Mouse (Mus musculus): ENCODE measurements around the gene Tmem52. TPM values are rescaled to one million over a fixed set of nuclear protein-coding genes. Genes with fewer than 3 reads are reported as not detected.
"Not testable (repeated sequence)": the region's sequence is repeated elsewhere in the genome, so short reads cannot be mapped to it uniquely, and the experiment has no call there.

The Tmem52 gene
- polyA plus RNA-seq (2014; fragmentation: Nextera tagmentation; extraction: Ambion mirVana) = 0.40 TPM in 1 of 2 replicates, not detected in the other

DNA sequence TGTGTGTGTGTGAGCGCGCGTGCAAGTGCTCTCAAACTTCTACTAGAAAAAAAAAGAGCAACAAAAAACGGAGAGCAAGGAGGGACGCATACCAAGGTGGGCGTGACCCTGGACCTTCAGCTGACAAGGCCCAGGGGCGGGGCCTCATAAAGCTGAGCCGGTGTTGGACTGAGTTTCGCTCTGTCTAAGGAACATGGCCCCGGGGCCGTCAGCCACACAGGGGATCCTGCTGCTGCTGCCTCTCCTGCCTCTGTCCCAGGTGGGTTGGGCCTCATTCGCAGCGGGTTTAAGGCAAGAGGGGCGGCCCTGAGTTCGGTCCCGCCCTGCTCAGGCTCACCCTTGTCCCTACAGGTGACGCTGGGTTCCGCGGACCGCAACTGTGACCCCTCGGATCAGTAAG, at the start of gene Tmem52:
Tmem52 (plus strand) TSS at position 163 of the 400 bp plus-strand sequence.
- no peak within 1 kb of the TSS for H3K9ac ChIP-seq (ENCODE audit: low read length)
- H3K9me3 ChIP-seq (replicated peaks; ENCODE audit: control insufficient read depth, low read length) = no peaks in the 10 kb centered on the region
- H3K36me3 ChIP-seq (ENCODE audit: control insufficient read depth, insufficient read depth, low read length) = no peaks in the 10 kb centered on the region
- H3K4me3 ChIP-seq (ENCODE audit: low read depth, low read length) = no peak within 1 kb of the TSS
- H3K4me1 ChIP-seq (ENCODE audit: control insufficient read depth, insufficient read depth, low read length) = peaks cover 7% of the 10 kb centered on the region
- H3K4me2 ChIP-seq (ENCODE audit: low read length) = peak within 1 kb of the TSS; percentile 24; the same call in 1 of the 2 replicates
- no peaks in the 10 kb centered on the region for H3K27me3 ChIP-seq (replicated peaks; ENCODE audit: control insufficient read depth, insufficient read depth, low read length)
- DNase-seq (ENCODE audit: low spot score) = peak; percentile 13
- ATAC-seq = no peak
- no peak within 1 kb of the TSS for H3K27ac ChIP-seq (ENCODE audit: low read depth, low read length)
- 6% methylated on average over 21 of the region's 21 CpGs for WGBS

DNA sequence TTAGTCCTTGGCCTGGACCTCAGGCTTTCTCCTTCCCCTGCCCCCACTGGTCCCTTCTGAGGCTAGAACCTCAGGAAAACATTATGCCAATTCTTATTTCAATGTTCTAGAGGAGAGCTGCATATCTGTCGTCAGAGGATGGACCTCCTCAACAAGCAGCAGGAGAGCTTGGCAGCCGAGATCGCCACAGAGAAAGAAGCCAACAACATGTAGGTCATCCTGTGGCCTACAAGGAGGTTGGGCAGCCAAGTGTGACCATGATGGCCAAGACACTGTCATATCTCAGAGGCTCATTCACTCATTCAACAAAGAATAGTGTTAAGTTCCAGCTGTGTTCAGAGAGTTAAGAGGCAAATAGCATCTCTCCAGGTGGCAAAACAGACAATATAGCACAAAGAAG, 48.8 kb upstream of the Tmem52 start:
- no peak overlapping the region for H3K4me3 ChIP-seq (ENCODE audit: low read depth, low read length)
- no peak overlapping the region for H3K9ac ChIP-seq (ENCODE audit: low read length)
- H3K4me2 ChIP-seq (ENCODE audit: low read length) = no peak overlapping the region
- H3K27me3 ChIP-seq (replicated peaks; ENCODE audit: control insufficient read depth, insufficient read depth, low read length) = no peaks in the 10 kb centered on the region
- 91% methylated on average over 3 of the region's 3 CpGs for WGBS
- H3K27ac ChIP-seq (ENCODE audit: low read depth, low read length) = no peak overlapping the region
- DNase-seq (ENCODE audit: low spot score) (no peak), ATAC-seq (no peak)
- H3K9me3 ChIP-seq (replicated peaks; ENCODE audit: control insufficient read depth, low read length) = no peaks in the 10 kb centered on the region
- no peaks in the 10 kb centered on the region for H3K4me1 ChIP-seq (ENCODE audit: control insufficient read depth, insufficient read depth, low read length)
- no peaks in the 10 kb centered on the region for H3K36me3 ChIP-seq (ENCODE audit: control insufficient read depth, insufficient read depth, low read length)

DNA sequence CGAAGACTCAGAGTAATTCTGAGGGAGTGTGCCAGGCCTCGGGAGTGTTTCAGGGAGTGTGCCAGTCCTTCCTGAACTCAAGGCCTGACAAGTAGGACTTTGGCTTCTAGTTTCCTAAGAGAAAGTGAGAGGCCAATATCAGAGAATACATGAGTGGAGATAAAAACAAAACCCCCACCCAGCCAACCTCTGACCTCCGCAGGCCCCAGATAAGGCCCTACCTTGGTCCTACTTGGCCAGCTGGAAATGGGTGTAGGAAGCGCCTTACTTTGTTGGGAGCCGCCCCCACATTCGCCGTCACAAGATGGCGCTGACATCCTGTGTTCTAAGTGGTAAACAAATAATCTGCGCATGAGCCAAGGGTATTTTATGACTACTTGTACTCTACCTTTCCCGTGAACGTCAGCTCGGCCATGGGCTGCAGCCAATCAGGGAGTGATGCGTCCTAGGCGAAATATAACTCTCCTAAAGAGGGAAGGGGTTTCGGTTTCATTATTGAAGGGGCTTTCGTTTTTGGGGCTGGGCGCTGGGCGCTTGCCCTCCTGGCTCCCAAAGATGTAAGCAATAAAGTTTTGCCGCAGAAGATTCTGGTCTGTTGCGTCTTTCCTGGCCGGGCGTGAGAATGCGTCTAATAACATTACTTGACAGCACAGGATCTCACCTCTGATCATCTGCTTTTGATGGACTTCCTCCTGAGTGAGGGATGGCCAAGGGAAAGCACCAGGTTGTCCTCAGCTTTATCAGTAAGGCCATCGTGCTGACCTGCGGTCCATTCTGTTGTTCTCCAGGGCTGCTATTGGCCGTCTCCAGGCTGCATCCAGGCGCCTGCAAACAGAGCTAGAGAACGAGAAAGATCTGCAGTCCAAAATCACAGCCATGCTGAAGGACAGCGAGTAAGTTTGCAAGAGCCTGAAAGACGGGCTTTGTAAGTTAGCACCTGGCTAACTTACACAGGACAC, 47.2 kb upstream of the Tmem52 start:
- H3K4me3 ChIP-seq (ENCODE audit: low read depth, low read length); H3K27me3 ChIP-seq (replicated peaks; ENCODE audit: control insufficient read depth, insufficient read depth, low read length); H3K4me2 ChIP-seq (ENCODE audit: low read length); DNase-seq (ENCODE audit: low spot score); H3K4me1 ChIP-seq (ENCODE audit: control insufficient read depth, insufficient read depth, low read length); ATAC-seq; H3K9me3 ChIP-seq (replicated peaks; ENCODE audit: control insufficient read depth, low read length); H3K9ac ChIP-seq (ENCODE audit: low read length); H3K36me3 ChIP-seq (ENCODE audit: control insufficient read depth, insufficient read depth, low read length); H3K27ac ChIP-seq (ENCODE audit: low read depth, low read length): not testable (repeated sequence)
- WGBS = 90% methylated on average over 20 of the region's 30 CpGs

DNA sequence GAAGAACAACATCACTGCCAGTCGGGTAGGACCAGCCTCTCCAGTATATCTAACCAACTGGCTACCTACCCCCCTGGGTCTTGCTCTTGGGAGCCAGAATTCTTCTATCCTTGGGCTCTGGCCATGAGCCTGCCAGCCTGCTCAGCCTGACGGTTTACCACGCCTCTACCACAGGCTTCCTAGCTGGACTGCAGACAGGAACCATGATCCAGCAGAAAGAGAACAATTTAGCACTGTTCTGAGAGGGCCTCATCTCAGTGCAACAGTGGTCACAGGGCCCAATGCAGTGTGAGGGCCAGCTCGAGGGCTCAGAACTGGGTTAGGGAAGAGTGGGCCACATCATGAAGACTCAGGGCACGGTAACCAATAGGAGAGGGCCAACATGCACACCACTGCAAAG, 44.9 kb upstream of the Tmem52 start:
- H3K4me3 ChIP-seq (ENCODE audit: low read depth, low read length) = no peak overlapping the region
- no peak for ATAC-seq
- no peak overlapping the region for H3K4me2 ChIP-seq (ENCODE audit: low read length)
- 88% methylated on average over 5 of the region's 5 CpGs for WGBS
- no peak overlapping the region for H3K9ac ChIP-seq (ENCODE audit: low read length)
- H3K9me3 ChIP-seq (replicated peaks; ENCODE audit: control insufficient read depth, low read length) = no peaks in the 10 kb centered on the region
- DNase-seq (ENCODE audit: low spot score) = no peak
- H3K27ac ChIP-seq (ENCODE audit: low read depth, low read length) = no peak overlapping the region
- H3K36me3 ChIP-seq (ENCODE audit: control insufficient read depth, insufficient read depth, low read length) = no peaks in the 10 kb centered on the region
- no peaks in the 10 kb centered on the region for H3K4me1 ChIP-seq (ENCODE audit: control insufficient read depth, insufficient read depth, low read length)
- no peaks in the 10 kb centered on the region for H3K27me3 ChIP-seq (replicated peaks; ENCODE audit: control insufficient read depth, insufficient read depth, low read length)

DNA sequence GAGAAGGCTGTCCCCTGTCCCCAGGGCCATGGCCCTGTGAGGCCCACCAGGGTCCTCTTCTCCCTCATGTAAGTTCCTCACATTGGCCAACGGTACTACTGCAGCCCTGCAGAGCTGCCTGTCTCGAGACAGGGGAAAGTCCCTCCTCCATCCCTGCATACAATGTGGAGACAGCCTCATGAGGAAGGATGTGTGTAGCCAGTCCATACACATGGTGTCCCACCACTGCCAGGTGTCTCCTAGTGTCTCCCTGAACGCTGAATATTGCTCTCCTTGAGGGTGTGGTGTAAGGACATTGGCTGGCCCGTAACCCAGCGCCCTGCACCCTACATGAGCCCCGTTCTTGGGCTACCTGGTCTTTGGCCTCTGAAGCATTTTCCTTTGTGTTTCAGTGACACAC, 42.6 kb upstream of the Tmem52 start:
- 84% methylated on average over 6 of the region's 6 CpGs for WGBS
- H3K9ac ChIP-seq (ENCODE audit: low read length) = no peak overlapping the region
- no peak overlapping the region for H3K4me2 ChIP-seq (ENCODE audit: low read length)
- H3K27ac ChIP-seq (ENCODE audit: low read depth, low read length) = no peak overlapping the region
- no peaks in the 10 kb centered on the region for H3K36me3 ChIP-seq (ENCODE audit: control insufficient read depth, insufficient read depth, low read length)
- no peak for DNase-seq (ENCODE audit: low spot score)
- no peaks in the 10 kb centered on the region for H3K4me1 ChIP-seq (ENCODE audit: control insufficient read depth, insufficient read depth, low read length)
- H3K9me3 ChIP-seq (replicated peaks; ENCODE audit: control insufficient read depth, low read length) = no peaks in the 10 kb centered on the region
- H3K4me3 ChIP-seq (ENCODE audit: low read depth, low read length) = no peak overlapping the region
- no peaks in the 10 kb centered on the region for H3K27me3 ChIP-seq (replicated peaks; ENCODE audit: control insufficient read depth, insufficient read depth, low read length)
- ATAC-seq = no peak

DNA sequence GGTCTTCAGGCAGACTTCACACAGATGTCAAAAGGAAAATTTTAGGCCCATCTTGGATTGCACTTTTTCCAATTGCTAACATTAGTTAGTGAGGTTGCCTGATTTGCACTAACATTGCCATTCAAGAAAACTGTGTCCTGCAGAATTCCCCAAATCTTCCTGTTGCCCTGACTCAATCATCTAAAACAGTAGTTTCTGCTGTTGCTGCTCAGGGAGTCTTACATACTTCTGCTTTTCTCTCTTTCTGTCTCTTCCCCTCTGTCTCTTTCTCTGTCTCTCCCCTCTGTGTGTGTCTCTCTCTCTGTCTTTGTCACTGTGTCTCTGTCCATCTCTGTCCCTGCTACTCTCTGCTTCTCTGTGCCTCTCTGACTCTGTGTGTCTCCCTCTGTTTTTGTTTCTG, 40.5 kb upstream of the Tmem52 start:
- no peaks in the 10 kb centered on the region for H3K36me3 ChIP-seq (ENCODE audit: control insufficient read depth, insufficient read depth, low read length)
- H3K4me3 ChIP-seq (ENCODE audit: low read depth, low read length) = no peak overlapping the region
- no peak overlapping the region for H3K27ac ChIP-seq (ENCODE audit: low read depth, low read length)
- H3K27me3 ChIP-seq (replicated peaks; ENCODE audit: control insufficient read depth, insufficient read depth, low read length) = no peaks in the 10 kb centered on the region
- DNase-seq (ENCODE audit: low spot score) (no peak), ATAC-seq (no peak)
- H3K4me1 ChIP-seq (ENCODE audit: control insufficient read depth, insufficient read depth, low read length) = no peaks in the 10 kb centered on the region
- H3K9ac ChIP-seq (ENCODE audit: low read length) = no peak overlapping the region
- no peaks in the 10 kb centered on the region for H3K9me3 ChIP-seq (replicated peaks; ENCODE audit: control insufficient read depth, low read length)
- no peak overlapping the region for H3K4me2 ChIP-seq (ENCODE audit: low read length)

DNA sequence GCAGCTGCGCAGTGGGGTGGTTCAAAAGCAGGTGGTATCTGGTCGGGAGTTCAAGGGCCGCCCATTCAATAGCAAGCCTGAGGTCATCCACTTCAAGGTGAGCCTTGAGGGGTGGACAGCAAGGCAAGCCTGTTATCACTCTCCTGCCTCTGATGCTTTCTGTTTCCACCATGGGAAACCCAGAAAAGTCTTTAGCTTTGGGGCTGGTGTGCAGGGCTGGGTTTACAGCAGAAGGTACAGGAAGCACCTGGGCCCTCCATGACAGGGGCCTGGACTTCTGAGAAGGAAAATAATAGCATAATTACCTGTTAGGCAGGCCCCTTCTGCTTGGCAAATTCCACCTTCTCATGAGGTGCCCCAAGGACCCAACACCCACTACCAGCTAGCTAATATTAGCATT, 39.7 kb upstream of the Tmem52 start:
- Histone ChIP-seq H3K27me3 (replicated peaks; ENCODE audit: control insufficient read depth, insufficient read depth, low read length) (no peaks in the 10 kb centered on the region), H3K9ac (ENCODE audit: low read length) (no peak overlapping the region), H3K4me1 (ENCODE audit: control insufficient read depth, insufficient read depth, low read length) (no peaks in the 10 kb centered on the region), H3K36me3 (ENCODE audit: control insufficient read depth, insufficient read depth, low read length) (no peaks in the 10 kb centered on the region), H3K4me3 (ENCODE audit: low read depth, low read length) (no peak overlapping the region), H3K27ac (ENCODE audit: low read depth, low read length) (no peak overlapping the region), H3K4me2 (ENCODE audit: low read length) (no peak overlapping the region), H3K9me3 (replicated peaks; ENCODE audit: control insufficient read depth, low read length) (no peaks in the 10 kb centered on the region)
- ATAC-seq (no peak), DNase-seq (ENCODE audit: low spot score) (no peak)
- WGBS = 90% methylated on average over 3 of the region's 3 CpGs

DNA sequence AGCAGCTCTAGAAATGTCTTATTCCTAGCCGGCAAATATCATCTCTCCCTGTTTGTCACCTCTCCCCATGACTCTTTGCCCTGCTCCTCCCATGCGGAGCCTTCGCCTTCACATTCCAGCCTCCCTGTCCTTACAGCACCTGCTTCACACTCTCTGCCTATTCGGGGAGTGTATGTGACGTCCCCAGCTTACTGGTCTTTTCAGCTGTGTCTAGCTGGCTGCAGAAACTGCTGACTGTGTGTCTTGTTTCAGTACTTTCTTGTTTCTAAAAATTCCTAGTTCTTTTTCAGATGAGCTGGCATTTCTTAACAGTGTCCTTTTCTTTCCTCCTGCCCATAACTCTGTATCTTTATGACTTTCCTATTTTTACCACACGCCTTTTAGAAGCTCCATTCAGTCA, 36.6 kb upstream of the Tmem52 start:
- ATAC-seq = no peak
- Histone ChIP-seq H3K36me3 (ENCODE audit: control insufficient read depth, insufficient read depth, low read length) (no peaks in the 10 kb centered on the region), H3K4me1 (ENCODE audit: control insufficient read depth, insufficient read depth, low read length) (no peaks in the 10 kb centered on the region)

DNA sequence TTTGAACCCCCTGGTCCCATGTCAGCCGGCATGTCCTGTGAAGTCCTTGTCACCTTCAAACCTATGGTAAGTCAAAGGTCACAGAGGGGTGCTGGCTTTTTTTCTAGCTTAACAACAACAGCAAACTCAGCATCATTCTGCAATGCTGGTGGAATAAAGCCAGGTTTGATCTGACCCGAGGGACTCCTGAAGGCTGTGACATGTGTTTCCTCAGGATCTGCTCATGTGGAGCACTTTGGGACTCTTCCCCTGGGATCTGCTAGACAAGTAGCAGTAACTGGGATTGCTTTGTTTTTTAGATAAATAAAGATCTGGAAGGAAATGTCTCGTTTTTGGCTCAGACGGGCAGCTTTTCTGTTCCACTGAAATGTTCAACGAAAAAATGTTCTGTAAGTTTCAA, 34.9 kb upstream of the Tmem52 start:
- no peak for ATAC-seq
- H3K36me3 ChIP-seq (ENCODE audit: control insufficient read depth, insufficient read depth, low read length) = no peaks in the 10 kb centered on the region
- H3K4me2 ChIP-seq (ENCODE audit: low read length) = no peak overlapping the region
- no peaks in the 10 kb centered on the region for H3K27me3 ChIP-seq (replicated peaks; ENCODE audit: control insufficient read depth, insufficient read depth, low read length)
- H3K4me1 ChIP-seq (ENCODE audit: control insufficient read depth, insufficient read depth, low read length) = no peaks in the 10 kb centered on the region
- H3K9ac ChIP-seq (ENCODE audit: low read length) = no peak overlapping the region
- H3K27ac ChIP-seq (ENCODE audit: low read depth, low read length) = no peak overlapping the region
- DNase-seq (ENCODE audit: low spot score) = no peak
- no peak overlapping the region for H3K4me3 ChIP-seq (ENCODE audit: low read depth, low read length)
- H3K9me3 ChIP-seq (replicated peaks; ENCODE audit: control insufficient read depth, low read length) = no peaks in the 10 kb centered on the region
- 89% methylated on average over 5 of the region's 5 CpGs for WGBS

More for the DNA sequence above, 36.6 kb upstream of the Tmem52 start:
- no peak overlapping the region for H3K27ac ChIP-seq (ENCODE audit: low read depth, low read length)
- no peak for DNase-seq (ENCODE audit: low spot score)
- no peak overlapping the region for H3K4me2 ChIP-seq (ENCODE audit: low read length)
- no peak overlapping the region for H3K4me3 ChIP-seq (ENCODE audit: low read depth, low read length)
- H3K9ac ChIP-seq (ENCODE audit: low read length) = no peak overlapping the region
- no peaks in the 10 kb centered on the region for H3K9me3 ChIP-seq (replicated peaks; ENCODE audit: control insufficient read depth, low read length)
- no peaks in the 10 kb centered on the region for H3K27me3 ChIP-seq (replicated peaks; ENCODE audit: control insufficient read depth, insufficient read depth, low read length)
- 91% methylated on average over 6 of the region's 6 CpGs for WGBS
